Mouse (Mus musculus) neural tube, embryonic 14.5 days (tissue): ENCODE data around the gene Adipor2. TPM values are rescaled to one million over a fixed set of nuclear protein-coding genes. Genes with fewer than 3 reads are reported as not detected.

ENCODE experiments used
- ATAC-seq: fragments of 200-750 bp; cut with Nextera tagmentation; 2 replicates; pipeline ENCODE4 v1.8.0; 2017; ENCODE audit warnings: low read depth, mild to moderate bottlenecking, moderate TSS enrichment, moderate library complexity
- H3K27ac ChIP-seq: fragments of 300-500 bp; sonication (generic); 2 replicates; pipeline ENCODE4 v1.5.1; 2014; ENCODE audit warnings: low read depth, mild to moderate bottlenecking, control low read depth, low read length, moderate library complexity, mixed read lengths
- H3K27me3 ChIP-seq: fragments of 300-500 bp; sonication (generic); 2 replicates; pipeline ENCODE4 v1.6.1; 2014; ENCODE audit warnings: low read length; ENCODE audit not compliant: control insufficient read depth, insufficient read depth
- H3K36me3 ChIP-seq: fragments of 300-500 bp; sonication (generic); 2 replicates; pipeline ENCODE4 v1.6.1; 2014; ENCODE audit warnings: low read length, mixed read lengths; ENCODE audit not compliant: control insufficient read depth, insufficient read depth
- H3K4me1 ChIP-seq: fragments of 300-500 bp; sonication (generic); 2 replicates; pipeline ENCODE4 v1.6.1; 2014; ENCODE audit warnings: low read length; ENCODE audit not compliant: control insufficient read depth, insufficient read depth
- H3K4me2 ChIP-seq: fragments of 300-500 bp; sonication (generic); 2 replicates; pipeline ENCODE4 v1.6.1; 2014; ENCODE audit warnings: mild to moderate bottlenecking, low read depth, low read length, control low read depth
- H3K4me3 ChIP-seq: fragments of 300-500 bp; sonication (generic); 2 replicates; pipeline ENCODE4 v1.5.1; 2014; ENCODE audit warnings: low read depth, low read length, control low read depth, mixed read lengths
- H3K9ac ChIP-seq: fragments of 300-500 bp; sonication (generic); replicated peaks from 2 replicates; pipeline ENCODE4 v1.6.1; 2014; ENCODE audit warnings: low read depth, mild to moderate bottlenecking, control low read depth, low read length, mixed read lengths
- H3K9me3 ChIP-seq: fragments of 300-500 bp; sonication (generic); 2 replicates; pipeline ENCODE4 v1.6.1; 2016; ENCODE audit warnings: low read length; ENCODE audit not compliant: control insufficient read depth
- WGBS: fragments of 180-500 bp; shearing (Covaris S2); extraction: QIAGEN DNeasy Blood & Tissue Kit; methylation state at CpG from one replicate; pipeline ENCODE4 v1.1.7; 2014; 5-methylcytosine and 5-hydroxymethylcytosine counted together
- polyA plus RNA-seq: library from polyadenylated mRNA; unstranded; fragments of >200 nt; fragmentation: Nextera tagmentation; extraction: Ambion mirVana; gene quantifications from 2 replicates; pipeline ENCODE4 v1.2.1, GENCODE M21; 2014

Adipor2 gene
- 19.4 and 36.2 TPM in 2 replicates for polyA plus RNA-seq

GRCm38 (mm10) chr6:119417354-119417753, at the start of gene Adipor2:
Gene Adipor2 (minus strand): TSS chr6:119417704.
- Histone ChIP-seq H3K4me2 (no peak within 1 kb of the TSS), H3K36me3 (no peaks in the 10 kb centered on the region), H3K9ac (no peak within 1 kb of the TSS), H3K27me3 (no peaks in the 10 kb centered on the region), H3K27ac (no peak within 1 kb of the TSS), H3K4me1 (no peaks in the 10 kb centered on the region), H3K9me3 (no peaks in the 10 kb centered on the region), H3K4me3 (no peak within 1 kb of the TSS)
- WGBS, result 6% methylated on average over 12 of the region's 12 CpGs
- peak; percentile 28; the same call in 1 of the 2 replicates for ATAC-seq

GRCm38 (mm10) chr6:119466161-119466560, 48.7 kb upstream of the Adipor2 start:
- Histone ChIP-seq H3K27me3 (no peaks in the 10 kb centered on the region), H3K36me3 (no peaks in the 10 kb centered on the region), H3K4me2 (no peak overlapping the region), H3K4me1 (no peaks in the 10 kb centered on the region), H3K9me3 (no peaks in the 10 kb centered on the region), H3K9ac (no peak overlapping the region), H3K4me3 (no peak overlapping the region), H3K27ac (no peak overlapping the region)
- ATAC-seq, result no peak
- 94% methylated on average over 1 of the region's 1 CpGs for WGBS

- H3K4me1 ChIP-seq, result no peaks in the 10 kb centered on the region
- H3K27ac ChIP-seq, result no peak overlapping the region
- H3K36me3 ChIP-seq, result no peaks in the 10 kb centered on the region
- ATAC-seq, result no peak
- H3K9ac ChIP-seq, result no peak overlapping the region
- no peak overlapping the region for H3K4me2 ChIP-seq
- H3K4me3 ChIP-seq, result no peak overlapping the region
- WGBS, result 75% methylated on average over 5 of the region's 5 CpGs
- no peaks in the 10 kb centered on the region for H3K27me3 ChIP-seq
- H3K9me3 ChIP-seq, result no peaks in the 10 kb centered on the region
Observed at GRCm38 (mm10) chr6:119460391-119460790, 42.9 kb upstream of the Adipor2 start.

- 86% methylated on average over 4 of the region's 4 CpGs for WGBS
- Histone ChIP-seq H3K4me3 (no peak overlapping the region), H3K27me3 (no peaks in the 10 kb centered on the region), H3K36me3 (no peaks in the 10 kb centered on the region), H3K4me1 (no peaks in the 10 kb centered on the region), H3K27ac (no peak overlapping the region), H3K4me2 (no peak overlapping the region), H3K9me3 (no peaks in the 10 kb centered on the region), H3K9ac (no peak overlapping the region)
- ATAC-seq, result no peak
Observed at GRCm38 (mm10) chr6:119459041-119459440, 41.5 kb upstream of the Adipor2 start.

GRCm38 (mm10) chr6:119458166-119458565, 40.7 kb upstream of the Adipor2 start:
- Histone ChIP-seq H3K36me3 (no peaks in the 10 kb centered on the region), H3K4me3 (no peak overlapping the region), H3K27me3 (no peaks in the 10 kb centered on the region), H3K9ac (no peak overlapping the region), H3K4me1 (no peaks in the 10 kb centered on the region), H3K27ac (no peak overlapping the region), H3K9me3 (no peaks in the 10 kb centered on the region), H3K4me2 (no peak overlapping the region)
- WGBS, result 63% methylated on average over 8 of the region's 8 CpGs
- ATAC-seq, result no peak

GRCm38 (mm10) chr6:119451981-119452499, 34.5 kb upstream of the Adipor2 start:
- H3K36me3 ChIP-seq, result no peaks in the 10 kb centered on the region
- no peaks in the 10 kb centered on the region for H3K9me3 ChIP-seq
- peaks cover 8% of the 10 kb centered on the region; the same call in 1 of the 2 replicates for H3K4me1 ChIP-seq
- peak overlapping the region; percentile 57 for H3K9ac ChIP-seq
- H3K4me2 ChIP-seq, result peak overlapping the region; percentile 69
- H3K4me3 ChIP-seq, result peak overlapping the region; percentile 30
- peak; percentile 79 for ATAC-seq
- H3K27ac ChIP-seq, result peak overlapping the region; percentile 95
- WGBS, result under 1% methylated on average over 15 of the region's 15 CpGs
- no peaks in the 10 kb centered on the region for H3K27me3 ChIP-seq

- H3K4me3 ChIP-seq, result no peak overlapping the region; the same call in 1 of the 2 replicates
- no peaks in the 10 kb centered on the region for H3K27me3 ChIP-seq
- peak overlapping the region; percentile 95 for H3K27ac ChIP-seq
- H3K9ac ChIP-seq, result no peak overlapping the region
- no peaks in the 10 kb centered on the region for H3K9me3 ChIP-seq
- 0 out of 2 replicates have a peak, but pooled peaks have one; percentile 39 for ATAC-seq
- H3K4me2 ChIP-seq, result peak overlapping the region; percentile 69
- H3K36me3 ChIP-seq, result no peaks in the 10 kb centered on the region
- H3K4me1 ChIP-seq, result peaks cover 8% of the 10 kb centered on the region; the same call in 1 of the 2 replicates
- 32% methylated on average over 14 of the region's 14 CpGs for WGBS
Observed at GRCm38 (mm10) chr6:119450965-119451943, 33.8 kb upstream of the Adipor2 start.

- Histone ChIP-seq H3K9ac (no peak overlapping the region), H3K36me3 (no peaks in the 10 kb centered on the region)
- 4% methylated on average over 18 of the region's 23 CpGs for WGBS
Observed at GRCm38 (mm10) chr6:119449060-119449499, 31.6 kb upstream of the Adipor2 start.

More at GRCm38 (mm10) chr6:119449060-119449499, 31.6 kb upstream of the Adipor2 start:
- Histone ChIP-seq H3K4me3 (peak overlapping the region; percentile 14; the same call in 1 of the 2 replicates), H3K4me1 (peaks cover 8% of the 10 kb centered on the region; the same call in 1 of the 2 replicates), H3K4me2 (peak overlapping the region; percentile 49), H3K9me3 (no peaks in the 10 kb centered on the region), H3K27ac (no peak overlapping the region), H3K27me3 (no peaks in the 10 kb centered on the region)
- ATAC-seq, result no peak
